Mouse (Mus musculus) gastrocnemius, adult 8-10 months (tissue): ENCODE measurements at regions not wholly inside any gene's neighbourhood (a gene's known extent, or its start where the extent isn't known, plus 50 kb on each side); places are given as distances from the start of the nearest gene placed in this dataset. TPM values are rescaled to one million over a fixed set of nuclear protein-coding genes. Genes with fewer than 3 reads are reported as not detected.
"Not testable (repeated sequence)": the region's sequence is repeated elsewhere in the genome, so short reads cannot be mapped to it uniquely, and the experiment has no call there.

Experiments
- DNase-seq, 2 experiments: peaks; one replicate each; pipeline ENCODE4 v3.0.0; 2022; ENCODE audit warnings: low spot score in 2 of 2
- microRNA-seq: library from miRNA; unstranded; fragments of <30 nt; microRNA quantifications from one replicate; pipeline ENCODE4 v1.2.0, GENCODE M21; 2022

DNA sequence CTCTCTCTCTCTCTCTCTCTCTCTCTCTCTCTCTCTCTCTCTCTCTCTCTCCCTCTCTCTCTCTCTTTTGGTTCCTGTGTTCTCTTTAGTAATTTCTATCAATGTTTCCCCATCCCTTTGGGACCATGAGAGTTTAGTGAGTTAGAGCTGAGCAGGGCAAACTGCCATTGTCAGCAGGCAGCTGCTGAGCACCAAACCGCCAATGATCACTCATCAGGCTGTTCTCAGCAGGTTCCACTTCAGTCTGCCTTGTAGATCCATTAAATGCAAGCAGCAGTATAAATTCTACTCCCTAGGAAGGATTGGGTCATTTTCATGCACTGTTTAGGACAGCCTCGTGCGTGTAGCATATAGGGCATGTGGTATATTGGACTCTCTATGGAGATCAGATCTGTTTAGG, 692.5 kb downstream of the Trib2 start:
- no peak for DNase-seq

DNA sequence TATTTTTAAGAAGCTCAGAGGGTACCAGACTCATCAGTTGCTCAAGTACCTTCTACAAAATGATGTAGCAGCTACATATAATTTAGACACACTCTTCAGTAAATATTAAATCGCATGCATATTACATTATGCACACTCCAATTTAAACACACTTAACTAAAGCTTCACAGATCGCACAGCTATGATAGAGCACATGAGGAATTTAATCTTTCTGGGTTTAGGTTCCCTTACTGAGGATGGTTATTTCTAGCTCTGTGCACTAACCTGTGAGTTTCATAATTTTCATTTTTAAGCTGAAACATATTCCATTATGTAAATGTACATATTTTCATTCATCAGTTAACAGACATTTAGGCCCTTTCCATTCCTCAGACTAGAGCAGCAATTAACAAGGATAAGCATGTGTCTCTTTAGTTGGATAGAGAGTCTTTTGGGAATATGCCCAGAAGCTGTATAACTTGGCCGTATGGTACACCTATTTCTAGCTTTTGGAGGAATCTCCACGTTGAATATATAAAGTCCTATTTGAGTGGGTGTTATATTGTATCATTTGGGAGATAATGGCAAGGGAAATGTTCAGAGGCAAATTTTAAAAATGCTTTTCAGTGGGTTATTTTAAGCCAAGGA, 694.0 kb downstream of the Trib2 start:
- DNase-seq: no peak

GRCm38 (mm10) chr12:15115556-15115955, 701.2 kb downstream of the Trib2 start:
- no peak for DNase-seq

DNA sequence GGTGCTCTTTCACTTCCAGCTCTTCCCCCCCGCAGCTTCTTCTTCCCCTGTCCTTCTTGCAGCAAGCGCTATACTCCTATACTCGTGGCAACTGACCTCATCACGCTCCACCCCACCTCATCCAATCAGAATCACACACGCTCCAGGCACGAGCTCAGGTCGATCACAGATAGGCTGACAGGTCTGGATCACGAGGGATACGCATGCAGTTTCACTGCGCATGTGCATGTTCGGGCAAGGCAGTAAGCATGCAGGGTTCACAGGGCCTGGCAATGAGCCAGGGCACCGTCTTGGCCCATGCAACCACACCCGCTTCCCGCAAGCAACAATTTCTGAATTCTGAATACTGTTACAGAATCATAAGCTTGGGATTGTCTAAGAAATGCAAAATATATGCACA, 701.9 kb downstream of the Trib2 start:
- no peak for DNase-seq

DNA sequence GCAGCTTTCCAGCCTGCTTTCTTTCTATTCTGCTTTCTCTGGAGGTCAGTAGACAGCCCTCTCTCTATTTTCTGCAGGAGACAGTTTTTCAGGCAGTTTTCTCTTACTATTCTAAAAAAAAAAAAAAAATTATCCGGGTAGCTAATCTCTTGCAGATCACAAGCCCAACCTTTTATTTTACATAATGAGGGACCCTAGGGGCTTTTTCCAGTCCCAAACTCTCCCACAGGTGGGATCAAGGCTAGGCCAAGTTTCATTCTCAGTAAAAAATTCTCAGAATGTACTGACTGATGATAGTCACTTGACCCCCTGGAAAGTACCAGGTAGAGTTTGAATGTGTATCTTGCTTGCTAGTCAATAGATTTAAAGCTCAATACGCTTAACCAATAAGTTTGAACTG, 705.7 kb downstream of the Trib2 start:
- no peak for DNase-seq

DNA sequence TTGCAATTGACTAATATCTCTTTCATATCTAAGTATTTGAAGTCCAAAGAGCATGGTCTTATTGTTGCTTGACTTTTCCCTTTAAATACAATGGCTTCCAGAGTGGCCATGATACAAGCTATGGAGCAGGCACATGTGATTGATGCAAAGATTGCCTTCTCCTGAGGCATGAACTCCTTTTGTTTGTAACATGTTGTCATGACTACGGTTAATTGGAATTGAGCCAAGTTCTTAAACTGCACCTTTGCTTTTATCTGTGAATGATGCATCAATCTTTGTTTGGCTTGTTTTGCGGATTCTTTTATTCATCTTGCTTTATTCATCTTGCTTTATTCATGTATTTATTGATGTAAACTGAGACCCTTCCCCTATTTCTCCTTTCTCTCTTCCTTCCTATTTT, 711.8 kb downstream of the Trib2 start:
- DNase-seq: no peak

DNA sequence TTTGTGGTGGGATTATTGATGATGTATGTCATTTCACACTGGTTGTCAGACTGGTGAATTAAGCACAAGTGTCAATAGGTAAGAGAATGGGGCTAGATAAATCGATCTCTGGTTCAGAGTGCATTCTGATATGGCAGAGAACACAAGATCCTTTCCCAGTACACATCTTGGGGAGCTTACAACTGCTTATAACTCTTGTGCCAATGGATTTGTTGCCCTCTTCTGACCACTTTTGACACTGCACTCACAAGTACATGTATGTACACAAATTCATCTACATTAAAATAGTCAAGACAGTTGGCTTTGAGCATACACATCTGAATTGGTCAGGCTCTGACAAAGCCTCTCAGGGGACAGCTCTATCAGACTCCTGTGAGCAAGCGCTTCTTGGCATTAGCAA, 738.1 kb downstream of the Trib2 start:
- no peak for DNase-seq

DNA sequence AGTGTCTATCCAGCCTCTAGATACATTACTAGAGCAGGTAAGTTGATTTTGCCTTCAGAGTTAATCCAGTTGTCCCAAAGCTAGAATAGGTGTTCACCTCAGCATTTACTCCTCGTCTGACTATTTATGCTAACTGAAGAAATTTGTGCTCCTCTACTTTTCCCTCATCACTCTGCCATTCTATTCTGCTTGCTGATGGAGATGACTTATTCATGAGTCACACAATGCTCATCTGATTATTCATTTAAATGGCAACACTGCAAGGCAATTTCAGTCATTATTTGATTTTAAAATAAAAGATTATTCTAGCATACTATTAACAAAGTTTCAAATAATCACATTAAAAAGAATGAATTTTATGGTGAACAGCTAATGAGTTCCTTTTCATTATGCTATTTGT, 752.4 kb downstream of the Trib2 start:
- DNase-seq: no peak

DNA sequence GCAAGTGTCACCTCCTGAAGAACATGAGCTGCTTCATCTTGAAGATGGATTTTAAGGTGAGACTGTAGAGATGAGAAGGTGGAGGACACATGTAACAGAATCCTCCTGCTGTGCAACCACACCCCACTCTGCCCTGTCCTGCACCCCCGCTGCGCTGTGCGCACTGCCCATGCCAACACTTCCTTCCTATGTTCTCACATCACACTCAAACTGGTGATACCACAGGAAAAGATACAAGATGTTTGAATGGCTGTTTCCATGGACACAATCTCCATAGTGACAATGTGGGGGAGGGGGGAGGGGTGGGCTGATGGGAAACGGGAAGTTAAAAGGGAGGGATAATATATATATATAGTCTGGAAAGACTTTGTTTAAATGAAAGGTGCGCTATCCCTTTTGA, 765.3 kb downstream of the Trib2 start:
- no peak for DNase-seq

GRCm38 (mm10) chr12:15043264-15043663, 773.5 kb downstream of the Trib2 start:
- no peak for DNase-seq

DNA sequence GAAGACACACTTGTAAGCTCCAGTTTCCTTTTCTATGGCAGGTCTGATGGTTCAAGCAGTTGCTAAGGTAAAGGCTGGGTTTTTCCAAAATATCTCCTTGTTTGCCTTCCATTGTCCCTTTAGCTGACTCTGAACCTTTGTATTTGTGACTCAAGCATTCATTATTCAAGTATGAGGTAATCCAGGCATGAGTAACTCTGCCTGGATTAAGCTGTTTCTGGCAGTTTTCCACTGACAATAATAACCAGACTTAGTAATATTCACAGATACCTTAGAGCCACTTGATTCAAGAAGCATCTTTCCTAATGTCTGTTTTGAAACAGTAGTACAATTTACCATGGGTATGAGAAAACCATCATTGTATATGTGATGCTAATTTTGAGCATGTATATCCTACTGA, 805.6 kb downstream of the Trib2 start:
- no peak for DNase-seq

GRCm38 (mm10) chr12:15002401-15002800, 814.3 kb downstream of the Trib2 start:
- DNase-seq: not testable (repeated sequence)

Small RNA genes in the stretch of these regions (microRNA-seq; reads per million reads assigned to microRNA genes)
- gene Gm27682: not detected
